Mouse (Mus musculus) liver, postnatal 0 days (tissue): Measurements from ENCODE around the gene Fam114a2.

ENCODE experiments used
- CTCF ChIP-seq: sonication (generic); IDR thresholded peaks from 2 replicates; pipeline ENCODE4 v1.5.1; 2016; ENCODE audit warnings: antibody characterized with exemption, low read depth
- EP300 ChIP-seq: IDR thresholded peaks from 2 replicates; pipeline ENCODE4 v1.6.1; 2016; ENCODE audit warnings: antibody characterized with exemption, low read depth, mild to moderate bottlenecking

- TF ChIP-seq CTCF: no peak
- TF ChIP-seq EP300: no peak
Measured at GRCm38 (mm10) chr11:57523418-57523817, 5.0 kb upstream of the Fam114a2 start.
